Mouse (Mus musculus): ENCODE measurements around the gene Plcb1.

DNA sequence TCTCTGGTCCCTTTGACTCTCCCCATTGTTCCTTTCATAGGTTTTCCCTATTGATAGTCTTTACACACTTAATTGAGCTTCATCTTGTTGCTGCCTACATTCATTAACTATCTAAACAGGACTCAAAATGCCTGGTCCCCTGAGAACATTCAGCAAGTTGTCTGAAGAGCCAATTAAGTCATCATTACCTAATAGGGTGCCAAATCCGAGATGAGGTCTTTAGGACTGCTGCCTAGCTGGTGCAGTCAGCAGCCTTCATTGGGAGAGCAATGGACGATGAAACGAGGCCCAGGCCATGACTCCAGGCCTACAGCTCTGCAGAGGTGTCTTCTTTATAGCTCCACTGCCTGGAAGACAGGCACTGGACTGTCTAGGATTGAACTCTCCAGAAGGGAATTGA is 710.7 kb downstream of the Plcb1 start:
- TF ChIP-seq CTCF (IDR thresholded peaks at IDR 0.05) (no peak), EP300 (IDR thresholded peaks at IDR 0.05; ENCODE audit: insufficient read depth, low read depth, low read length) (no peak), POLR2A (IDR thresholded peaks at IDR 0.05; ENCODE audit: insufficient read depth, low read depth, low read length) (no peak)
